Mouse (Mus musculus) retina, postnatal 7 days (tissue): Measurements from ENCODE around the gene Psmd13.

ENCODE experiments used
- DNase-seq: peaks from one replicate; pipeline ENCODE4 v3.0.0-alpha.2; 2012; ENCODE audit warnings: low read depth, low spot score

Gene Psmd13

GRCm38 (mm10) chr7:140881696-140882468 lies at the start of gene Psmd13, which contains the start of gene Sirt3:
Gene Psmd13 (plus strand): TSS chr7:140881968.
Gene Sirt3 (minus strand): TSS chr7:140882309.
- peak; percentile 86 for DNase-seq

- DNase-seq: no peak
Measured at GRCm38 (mm10) chr7:140833341-140833740, 48.4 kb upstream of the Psmd13 start.

GRCm38 (mm10) chr7:140834968-140835757 lies 46.6 kb upstream of the Psmd13 start, which contains the start of gene Urah:
Gene Urah (plus strand): TSS chr7:140835018.
- no peak for DNase-seq

GRCm38 (mm10) chr7:140835758-140836087 lies 46.0 kb upstream of the Psmd13 start:
- no peak for DNase-seq

GRCm38 (mm10) chr7:140836243-140837115 lies 45.3 kb upstream of the Psmd13 start:
- no peak for DNase-seq

- DNase-seq: no peak
Measured at GRCm38 (mm10) chr7:140839556-140839955, 42.2 kb upstream of the Psmd13 start.

GRCm38 (mm10) chr7:140840750-140841735 lies 40.7 kb upstream of the Psmd13 start:
- no peak for DNase-seq

GRCm38 (mm10) chr7:140843806-140844205 lies 38.0 kb upstream of the Psmd13 start:
- no peak for DNase-seq

- DNase-seq: peak; percentile 82
Measured at GRCm38 (mm10) chr7:140844905-140845665, 36.7 kb upstream of the Psmd13 start, which contains the start of gene Scgb1c1. Gene Scgb1c1 (plus strand): TSS chr7:140845547.

GRCm38 (mm10) chr7:140845683-140846082 lies 36.1 kb upstream of the Psmd13 start:
- no peak for DNase-seq

GRCm38 (mm10) chr7:140846676-140847075 lies 35.1 kb upstream of the Psmd13 start:
- DNase-seq: no peak

- DNase-seq: no peak
Measured at GRCm38 (mm10) chr7:140847755-140848580, 33.8 kb upstream of the Psmd13 start, which contains the start of gene Odf3. Gene Odf3 (plus strand): TSS chr7:140847805.

- no peak for DNase-seq
Measured at GRCm38 (mm10) chr7:140848591-140848990, 33.2 kb upstream of the Psmd13 start.

- DNase-seq: no peak
Measured at GRCm38 (mm10) chr7:140851916-140852315, 29.9 kb upstream of the Psmd13 start.

GRCm38 (mm10) chr7:140853386-140853785 lies 28.4 kb upstream of the Psmd13 start:
- DNase-seq: no peak

GRCm38 (mm10) chr7:140854483-140854882 lies 27.3 kb upstream of the Psmd13 start:
- no peak for DNase-seq

- no peak for DNase-seq
Measured at GRCm38 (mm10) chr7:140855181-140855580, 26.6 kb upstream of the Psmd13 start.

GRCm38 (mm10) chr7:140855860-140856784 lies 25.6 kb upstream of the Psmd13 start, which contains the start of gene Gm45785:
Gene Gm45785 (minus strand): TSS chr7:140856331.
- DNase-seq: peak; percentile 76
